Mouse (Mus musculus): Measurements from ENCODE around the gene Ank3.

DNA sequence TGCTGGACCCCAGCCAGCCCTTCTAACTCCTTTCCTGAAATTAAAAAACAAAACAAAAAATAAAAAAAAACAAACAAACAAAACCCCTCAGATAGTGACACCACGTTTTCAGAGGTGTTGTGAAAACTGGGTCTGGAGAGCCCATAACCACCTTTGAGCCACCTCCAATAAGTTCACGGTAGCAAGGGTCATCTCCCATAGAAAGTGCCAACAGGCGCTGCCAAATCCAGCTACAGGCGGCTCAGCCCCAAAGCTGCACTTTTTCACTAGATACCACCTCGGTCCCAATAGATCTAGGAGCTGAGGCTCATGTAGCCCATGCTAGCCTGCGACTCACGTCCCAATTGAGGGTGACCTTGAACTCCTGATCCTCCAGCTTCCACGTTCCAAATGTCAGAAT lies 547.7 kb downstream of the Ank3 start:
- TF ChIP-seq EP300 (IDR thresholded peaks at IDR 0.05; ENCODE audit: low read depth) (no peak), CTCF (IDR thresholded peaks at IDR 0.05; ENCODE audit: low read depth) (no peak)
